Mouse (Mus musculus) heart, adult 2 months (tissue): ENCODE measurements around the gene Cideb. TPM values are rescaled to one million over a fixed set of nuclear protein-coding genes. Genes with fewer than 3 reads are reported as not detected.

Experiments
- DNase-seq, 2 experiments: peaks; one replicate each; pipeline ENCODE4 v3.0.0; 2021
- H3K27ac ChIP-seq: fragments of 200-600 bp; 2 replicates; pipeline ENCODE4 v1.8.1; 2022
- H3K27me3 ChIP-seq: fragments of 200-500 bp; 2 replicates; pipeline ENCODE4 v1.6.1; 2012; ENCODE audit warnings: mild to moderate bottlenecking, low read length, inconsistent platforms, mixed read lengths; ENCODE audit not compliant: control insufficient read depth, insufficient read depth
- H3K36me3 ChIP-seq: fragments of 200-500 bp; 2 replicates; pipeline ENCODE4 v1.6.1; 2012; ENCODE audit warnings: low read length, inconsistent platforms; ENCODE audit not compliant: control insufficient read depth, insufficient read depth
- H3K4me1 ChIP-seq: fragments of 200-500 bp; 2 replicates; pipeline ENCODE4 v1.6.1; 2011; ENCODE audit warnings: low read length; ENCODE audit not compliant: control insufficient read depth, insufficient read depth
- H3K4me3 ChIP-seq: fragments of 200-600 bp; 2 replicates; pipeline ENCODE4 v1.8.1; 2022
- H3K79me2 ChIP-seq: fragments of 200-500 bp; replicated peaks from 2 replicates; pipeline ENCODE4 v1.6.1; 2012; ENCODE audit warnings: mild to moderate bottlenecking, inconsistent platforms, low read length, moderate library complexity, mixed read lengths; ENCODE audit not compliant: control insufficient read depth, insufficient read depth
- H3K9ac ChIP-seq: fragments of 200-500 bp; 2 replicates; pipeline ENCODE4 v1.6.1; 2012; ENCODE audit warnings: low read depth, mild to moderate bottlenecking, control low read depth, inconsistent platforms, low read length, mixed read lengths
- CTCF ChIP-seq: fragments of 200-600 bp; IDR thresholded peaks from 2 replicates; pipeline ENCODE4 v1.8.1; 2022; ENCODE audit warnings: antibody characterized with exemption, mild to moderate bottlenecking, moderate library complexity
- EP300 ChIP-seq: fragments of 200-500 bp; IDR thresholded peaks from 2 replicates; pipeline ENCODE4 v1.6.1; 2011; ENCODE audit warnings: low read depth, low read length, control low read depth; ENCODE audit not compliant: insufficient read depth
- POLR2A ChIP-seq: fragments of 200-500 bp; IDR thresholded peaks from 2 replicates; pipeline ENCODE4 v1.6.1; 2011; ENCODE audit warnings: mild to moderate bottlenecking, low read depth, low read length, control low read depth; ENCODE audit not compliant: insufficient read depth
- WGBS: fragments of 180-500 bp; shearing (Covaris S2); methylation state at CpG from one replicate; pipeline ENCODE4 v1.1.7; 2018; 5-methylcytosine and 5-hydroxymethylcytosine counted together
- intact Hi-C: fragments of 180-260 bp; cut with DNase I; formaldehyde crosslinking; loops from one replicate; pipeline ENCODE4 v1.15.1; 2025
- polyA plus RNA-seq: library from polyadenylated mRNA; depleted of rRNA; stranded (reverse); fragments of >200 nt; gene quantifications from 2 replicates; pipeline ENCODE4 v1.2.3, GENCODE M21; 2012
- total RNA-seq, 2 experiments: library from RNA; stranded (reverse); gene quantifications; 2 replicates each; pipeline ENCODE4 v1.2.3; 2021

Gene Cideb
- total and polyA plus RNA-seq, 3 experiments: 0.81 to 8.1 (median 0.98) TPM

GRCm38 (mm10) chr14:55781310-55781709 lies 23.1 kb upstream of the Cideb start:
- peak; percentile 64 to 76 for DNase-seq
- no peaks in the 10 kb centered on the region for H3K27me3 ChIP-seq
- 15% methylated on average over 14 of the region's 14 CpGs for WGBS
- peak overlapping the region; percentile 38 for H3K4me3 ChIP-seq
- peak overlapping the region; percentile 15; the same call in 1 of the 2 replicates for H3K9ac ChIP-seq
- intact Hi-C loops: loop anchor here (2.0 to 5.0 kb wide), 2 partner anchors 85 to 136 kb away; no protein-coding TSS in a partner anchor
- TF ChIP-seq EP300 (peak; percentile 99), CTCF (no peak; the same call in 1 of the 2 replicates), POLR2A (peak; percentile 29; the same call in 1 of the 2 replicates)
- no peaks in the 10 kb centered on the region; the same call in 1 of the 2 replicates for H3K36me3 ChIP-seq
- peak overlapping the region; percentile 97 for H3K27ac ChIP-seq
- no peaks in the 10 kb centered on the region for H3K79me2 ChIP-seq
- peaks cover 7% of the 10 kb centered on the region for H3K4me1 ChIP-seq

GRCm38 (mm10) chr14:55780736-55781135 lies 22.5 kb upstream of the Cideb start:
- H3K36me3 ChIP-seq: no peaks in the 10 kb centered on the region; the same call in 1 of the 2 replicates
- TF ChIP-seq EP300 (no peak), POLR2A (no peak), CTCF (no peak)
- H3K4me1 ChIP-seq: peaks cover 7% of the 10 kb centered on the region
- H3K27ac ChIP-seq: no peak overlapping the region
- peak in 1 of 2 experiments; percentile 16 for DNase-seq
- no peaks in the 10 kb centered on the region for H3K27me3 ChIP-seq
- intact Hi-C loops: loop anchor here (2.0 to 5.0 kb wide), 2 partner anchors 86 to 137 kb away; no protein-coding TSS in a partner anchor
- no peaks in the 10 kb centered on the region for H3K79me2 ChIP-seq
- no peak overlapping the region for H3K4me3 ChIP-seq
- H3K9ac ChIP-seq: no peak overlapping the region
- WGBS: 69% methylated on average over 11 of the region's 11 CpGs

GRCm38 (mm10) chr14:55779656-55780055 lies 21.4 kb upstream of the Cideb start:
- WGBS: 72% methylated on average over 16 of the region's 16 CpGs
- Histone ChIP-seq H3K27ac (no peak overlapping the region), H3K9ac (no peak overlapping the region), H3K79me2 (no peaks in the 10 kb centered on the region), H3K36me3 (no peaks in the 10 kb centered on the region; the same call in 1 of the 2 replicates), H3K27me3 (no peaks in the 10 kb centered on the region), H3K4me1 (peaks cover 7% of the 10 kb centered on the region), H3K4me3 (no peak overlapping the region)
- TF ChIP-seq POLR2A (no peak), CTCF (no peak), EP300 (no peak)
- intact Hi-C loops: loop anchor here (2.0 to 5.0 kb wide), 2 partner anchors 87 to 138 kb away; no protein-coding TSS in a partner anchor
- DNase-seq: peak; percentile 3 to 12

DNA sequence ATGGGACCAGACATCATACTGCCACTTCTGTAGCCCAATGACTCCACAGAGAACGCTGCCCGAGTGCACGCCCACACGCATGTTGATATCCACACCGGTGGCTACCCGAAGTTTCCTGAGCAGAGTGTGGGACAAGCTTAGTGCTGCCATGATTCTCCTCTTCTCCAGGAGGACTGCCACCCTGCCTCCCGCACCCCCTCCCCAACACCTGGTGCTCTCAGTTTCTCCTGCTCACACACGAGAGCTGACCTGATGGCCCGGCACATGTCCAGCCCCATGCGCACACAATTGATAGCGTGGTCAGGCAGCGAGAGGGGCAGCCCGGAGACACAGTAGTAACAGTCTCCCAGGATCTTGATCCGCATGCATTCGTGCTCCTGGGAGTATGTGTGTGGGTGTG lies 20.4 kb upstream of the Cideb start:
- Histone ChIP-seq H3K9ac (no peak overlapping the region), H3K79me2 (no peaks in the 10 kb centered on the region), H3K36me3 (no peaks in the 10 kb centered on the region; the same call in 1 of the 2 replicates), H3K27ac (no peak overlapping the region), H3K4me3 (no peak overlapping the region), H3K4me1 (peaks cover 7% of the 10 kb centered on the region), H3K27me3 (no peaks in the 10 kb centered on the region)
- intact Hi-C loops: no loop called here
- 85% methylated on average over 15 of the region's 15 CpGs for WGBS
- DNase-seq: peak in 1 of 2 experiments; percentile 13
- TF ChIP-seq EP300 (no peak), CTCF (no peak), POLR2A (no peak)

- Histone ChIP-seq H3K27me3 (no peaks in the 10 kb centered on the region), H3K36me3 (no peaks in the 10 kb centered on the region; the same call in 1 of the 2 replicates), H3K9ac (no peak overlapping the region), H3K27ac (peak overlapping the region; percentile 17), H3K4me1 (peaks cover 7% of the 10 kb centered on the region), H3K4me3 (no peak overlapping the region), H3K79me2 (no peaks in the 10 kb centered on the region)
- no peak for TF ChIP-seq EP300
- no peak for TF ChIP-seq CTCF
- no peak for TF ChIP-seq POLR2A
- intact Hi-C loops: no loop called here
- WGBS: 81% methylated on average over 11 of the region's 11 CpGs
- peak in 1 of 2 experiments; percentile 17 for DNase-seq
These were observed 19.5 kb upstream of the Cideb start for GRCm38 (mm10) chr14:55777806-55778205.

DNA sequence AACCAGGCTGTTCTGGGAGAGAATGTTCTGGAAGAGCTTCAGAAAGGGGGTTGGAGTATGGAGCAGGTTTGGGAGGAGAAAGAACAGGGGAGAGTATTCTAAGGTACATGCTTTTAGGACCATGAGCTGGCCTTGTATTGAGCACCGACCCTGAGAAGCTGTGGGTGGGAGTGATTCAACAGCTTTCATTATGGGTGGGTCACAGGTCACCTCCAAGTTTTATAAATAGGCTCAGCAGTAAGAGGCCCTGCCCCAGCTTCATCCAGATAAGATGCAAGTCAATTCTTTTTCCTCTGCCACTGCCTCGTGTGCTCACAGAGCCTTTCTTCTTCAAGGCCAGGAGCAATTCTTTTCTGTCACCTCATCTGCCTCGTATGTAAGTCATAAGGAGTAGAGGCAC lies 18.9 kb upstream of the Cideb start:
- WGBS: 36% methylated on average over 3 of the region's 3 CpGs
- Histone ChIP-seq H3K36me3 (no peaks in the 10 kb centered on the region; the same call in 1 of the 2 replicates), H3K9ac (no peak overlapping the region), H3K79me2 (no peaks in the 10 kb centered on the region), H3K4me3 (no peak overlapping the region), H3K27ac (peak overlapping the region; percentile 17), H3K4me1 (peaks cover 6% of the 10 kb centered on the region), H3K27me3 (no peaks in the 10 kb centered on the region)
- TF ChIP-seq EP300 (no peak), POLR2A (no peak), CTCF (no peak)
- no peak for DNase-seq
- intact Hi-C loops: no loop called here

DNA sequence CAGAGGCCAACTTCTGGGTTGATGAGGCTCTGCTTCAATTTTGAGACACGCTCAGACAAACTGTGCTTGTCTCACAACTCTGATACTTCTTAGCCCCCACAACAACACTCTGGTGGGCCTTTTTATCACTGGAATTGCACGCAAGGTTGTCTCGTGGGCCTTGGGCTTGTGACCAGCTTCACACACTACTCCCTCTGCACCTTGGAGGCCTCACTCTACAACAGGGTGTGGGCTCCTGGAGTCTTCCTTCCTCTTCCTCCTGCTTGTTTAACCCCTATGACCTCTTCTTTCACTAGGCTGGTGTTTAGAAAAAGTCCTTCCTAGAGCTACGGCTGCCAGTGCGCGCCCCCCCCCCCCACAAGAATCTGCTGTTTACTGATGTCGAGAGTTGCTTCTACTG lies 18.5 kb upstream of the Cideb start:
- Histone ChIP-seq H3K36me3 (no peaks in the 10 kb centered on the region; the same call in 1 of the 2 replicates), H3K9ac (no peak overlapping the region), H3K4me1 (peaks cover 6% of the 10 kb centered on the region), H3K27me3 (no peaks in the 10 kb centered on the region), H3K79me2 (no peaks in the 10 kb centered on the region), H3K27ac (no peak overlapping the region), H3K4me3 (no peak overlapping the region)
- TF ChIP-seq EP300 (no peak), CTCF (no peak), POLR2A (no peak)
- WGBS: 46% methylated on average over 7 of the region's 7 CpGs
- intact Hi-C loops: no loop called here
- DNase-seq: no peak
